Mouse (Mus musculus) spleen, adult 2 months (tissue): ENCODE data around the gene 4930564D02Rik.

ENCODE experiments used
- CTCF ChIP-seq: fragments of 200-500 bp; IDR thresholded peaks from 2 replicates; pipeline ENCODE4 v1.5.1; 2011; ENCODE audit warnings: mild to moderate bottlenecking, inconsistent platforms; ENCODE audit not compliant: insufficient read depth, insufficient read length, insufficient replicate concordance; ENCODE audit errors: extremely low read depth
- POLR2A ChIP-seq: fragments of 200-500 bp; IDR thresholded peaks from 2 replicates; pipeline ENCODE4 v1.6.1; 2011; ENCODE audit warnings: low read depth, low read length, inconsistent platforms

GRCm38 (mm10) chr3:105055666-105056065, 11.0 kb upstream of the 4930564D02Rik start:
- TF ChIP-seq CTCF (no peak), POLR2A (no peak)
